Mouse (Mus musculus): ENCODE results near the gene Mpped2. TPM values are rescaled to one million over a fixed set of nuclear protein-coding genes. Genes with fewer than 3 reads are reported as not detected.

The Mpped2 gene
- total RNA-seq, 2 experiments from 2014 or later = 1.9 TPM; not detected in 1

GRCm38 (mm10) chr2:106873166-106873565 is 180.1 kb downstream of the Mpped2 start:
- ATAC-seq (replicated peaks; ENCODE audit: low FRiP score, low TSS enrichment, poor library complexity, severe bottlenecking) = no peak

GRCm38 (mm10) chr2:106883390-106883789 is 190.3 kb downstream of the Mpped2 start:
- no peak for ATAC-seq (replicated peaks; ENCODE audit: low FRiP score, low TSS enrichment, poor library complexity, severe bottlenecking)

- no peak for ATAC-seq (replicated peaks; ENCODE audit: low FRiP score, low TSS enrichment, poor library complexity, severe bottlenecking)
Measured at GRCm38 (mm10) chr2:106888174-106888573, 195.1 kb downstream of the Mpped2 start.

- ATAC-seq (replicated peaks; ENCODE audit: low FRiP score, low TSS enrichment, poor library complexity, severe bottlenecking) = no peak
Measured at GRCm38 (mm10) chr2:106889297-106890000, 196.4 kb downstream of the Mpped2 start.

GRCm38 (mm10) chr2:106893376-106893775 is 200.3 kb downstream of the Mpped2 start:
- no peak for ATAC-seq (replicated peaks; ENCODE audit: low FRiP score, low TSS enrichment, poor library complexity, severe bottlenecking)

- ATAC-seq (replicated peaks; ENCODE audit: low FRiP score, low TSS enrichment, poor library complexity, severe bottlenecking) = no peak
Measured at GRCm38 (mm10) chr2:106895326-106896023, 202.4 kb downstream of the Mpped2 start.

GRCm38 (mm10) chr2:106896024-106896384 is 202.9 kb downstream of the Mpped2 start:
- no peak for ATAC-seq (replicated peaks; ENCODE audit: low FRiP score, low TSS enrichment, poor library complexity, severe bottlenecking)

- no peak for ATAC-seq (replicated peaks; ENCODE audit: low FRiP score, low TSS enrichment, poor library complexity, severe bottlenecking)
Measured at GRCm38 (mm10) chr2:106911951-106912480, 218.9 kb downstream of the Mpped2 start.
